Mouse (Mus musculus): ENCODE data around the gene Hdac7.

DNA sequence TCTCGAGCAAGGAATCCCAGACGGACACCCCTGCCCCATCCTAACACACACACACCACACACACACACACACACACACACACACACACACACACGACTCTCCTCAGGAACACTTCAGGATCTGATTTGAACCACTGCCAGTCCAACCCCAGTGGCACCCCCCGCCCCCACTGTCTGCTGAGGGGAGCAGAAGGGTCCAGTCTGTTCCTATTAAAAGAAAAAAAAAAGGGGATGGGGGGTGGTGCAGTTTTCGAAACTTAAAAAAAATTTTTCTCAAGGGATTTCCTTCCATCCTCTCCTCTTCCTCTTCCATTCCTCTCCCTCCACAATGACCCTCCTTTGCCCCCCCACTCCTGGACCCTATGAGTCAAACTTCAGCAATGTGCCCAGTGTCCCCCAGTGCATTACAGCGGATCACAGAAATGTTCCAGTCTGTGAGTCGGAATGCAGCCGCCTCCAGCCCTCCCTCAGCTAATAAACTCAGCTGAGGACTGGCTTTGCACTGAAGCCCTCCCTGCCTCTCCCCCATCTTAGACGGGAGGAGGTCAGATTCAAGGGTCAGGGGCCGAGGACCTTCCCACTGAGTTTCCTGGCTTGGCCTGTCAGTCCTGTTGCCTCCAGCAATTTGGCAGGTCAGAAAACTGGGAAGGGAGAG is 12.2 kb downstream of the Hdac7 start:
- TF ChIP-seq CTCF (IDR thresholded peaks at IDR 0.05; ENCODE audit: extremely low read depth, insufficient read length, insufficient replicate concordance, low read depth, low read length) (no peak), POLR2A (IDR thresholded peaks at IDR 0.05; ENCODE audit: low read depth, low read length) (no peak; the same call in 1 of the 2 replicates)

Measured in small intestine, adult 2 months (tissue).